Mouse (Mus musculus) forebrain, embryonic 16.5 days (tissue): ENCODE measurements at regions not wholly inside any gene's neighbourhood (a gene's known extent, or its start where the extent isn't known, plus 50 kb on each side); places are given as distances from the start of the nearest gene placed in this dataset.

Experiments
- ATAC-seq: fragments of 200-750 bp; cut with Nextera tagmentation; 2 replicates; pipeline ENCODE4 v1.8.0; 2017; ENCODE audit warnings: mild to moderate bottlenecking, moderate library complexity
- H3K27ac ChIP-seq: fragments of 300-500 bp; sonication (generic); 2 replicates; pipeline ENCODE4 v1.5.1; 2014; ENCODE audit warnings: low read length, control low read depth
- H3K27me3 ChIP-seq: fragments of 300-500 bp; sonication (generic); replicated peaks from 2 replicates; pipeline ENCODE4 v1.6.1; 2014; ENCODE audit warnings: low read length; ENCODE audit not compliant: control insufficient read depth, insufficient read depth
- H3K36me3 ChIP-seq: fragments of 300-500 bp; sonication (generic); 2 replicates; pipeline ENCODE4 v1.6.1; 2014; ENCODE audit not compliant: control insufficient read depth, insufficient read depth
- H3K4me1 ChIP-seq: fragments of 300-500 bp; sonication (generic); replicated peaks from 2 replicates; pipeline ENCODE4 v1.6.1; 2014; ENCODE audit warnings: low read length; ENCODE audit not compliant: control insufficient read depth, insufficient read depth
- H3K4me2 ChIP-seq: fragments of 300-500 bp; sonication (generic); 2 replicates; pipeline ENCODE4 v1.6.1; 2014; ENCODE audit warnings: mild to moderate bottlenecking, low read length, control low read depth
- H3K4me3 ChIP-seq: fragments of 300-500 bp; sonication (generic); replicated peaks from 2 replicates; pipeline ENCODE4 v1.5.1; 2014; ENCODE audit warnings: mild to moderate bottlenecking, low read length, control low read depth
- H3K9ac ChIP-seq: fragments of 300-500 bp; sonication (generic); replicated peaks from 2 replicates; pipeline ENCODE4 v1.6.1; 2014; ENCODE audit warnings: low read depth, low read length, control low read depth
- H3K9me3 ChIP-seq: fragments of 300-500 bp; sonication (generic); 2 replicates; pipeline ENCODE4 v1.6.1; 2016; ENCODE audit warnings: low read length; ENCODE audit not compliant: control insufficient read depth
- WGBS: fragments of 180-500 bp; shearing (Covaris S2); extraction: QIAGEN DNeasy Blood & Tissue Kit; methylation state at CpG from one replicate; pipeline ENCODE4 v1.1.7; 2014; 5-methylcytosine and 5-hydroxymethylcytosine counted together

DNA sequence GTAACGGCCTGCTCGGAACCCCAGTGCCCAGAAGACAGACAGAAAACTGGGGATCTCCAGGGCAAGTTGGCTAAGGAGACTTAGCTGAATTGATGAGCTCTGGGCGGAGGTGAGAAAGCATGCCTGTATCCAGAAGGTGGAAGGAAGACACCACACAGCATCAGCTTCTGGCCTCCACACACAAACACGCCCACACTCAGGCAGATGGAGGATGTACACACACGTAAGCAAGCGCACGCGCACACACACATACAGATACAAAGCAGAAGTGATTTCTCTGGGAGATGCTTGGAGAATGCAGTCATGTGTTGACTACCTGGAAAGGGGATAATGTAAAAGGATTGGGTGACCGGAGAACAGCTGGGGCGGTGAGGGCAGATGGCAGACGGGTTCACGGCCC is 171.2 kb upstream of the Jarid2 start:
- Histone ChIP-seq H3K27me3 (no peaks in the 10 kb centered on the region), H3K27ac (no peak overlapping the region), H3K4me3 (no peak overlapping the region), H3K4me2 (no peak overlapping the region), H3K36me3 (no peaks in the 10 kb centered on the region), H3K4me1 (no peaks in the 10 kb centered on the region), H3K9ac (no peak overlapping the region), H3K9me3 (no peaks in the 10 kb centered on the region)
- no peak for ATAC-seq
- WGBS: 90% methylated on average over 12 of the region's 12 CpGs

DNA sequence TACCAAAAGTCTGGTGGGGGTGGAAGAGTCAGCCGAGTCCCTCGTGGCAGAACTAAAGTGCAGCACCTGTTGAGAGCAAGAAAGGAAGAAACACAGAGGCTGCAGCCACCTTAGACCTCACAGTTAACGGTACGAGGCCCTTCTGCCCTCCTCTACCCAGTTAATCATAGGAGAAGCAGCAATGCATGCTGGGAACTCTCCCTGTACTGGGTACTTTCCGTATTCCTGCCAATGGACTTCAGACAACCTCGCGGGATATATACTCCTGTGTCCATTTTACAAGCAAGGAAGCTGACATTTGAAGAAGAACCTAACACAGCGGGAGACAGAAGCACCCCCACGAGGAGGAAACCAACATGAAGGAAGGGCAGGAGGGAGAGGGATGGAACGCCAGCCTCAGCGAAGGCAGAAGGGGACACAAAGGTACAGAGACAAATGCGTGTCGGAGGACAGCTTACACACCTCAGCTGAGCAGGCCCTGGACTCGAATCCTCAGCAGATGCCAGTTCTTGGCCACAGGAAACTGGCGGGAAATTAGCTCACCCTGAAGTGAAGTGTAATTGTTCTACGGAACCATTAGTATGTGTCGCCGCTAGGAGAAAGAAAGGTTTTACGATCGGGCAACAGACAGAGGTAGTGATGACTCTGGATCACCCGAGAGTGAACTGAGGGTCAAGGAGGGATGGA is 170.6 kb upstream of the Jarid2 start:
- no peak for ATAC-seq
- Histone ChIP-seq H3K9me3 (no peaks in the 10 kb centered on the region), H3K27me3 (no peaks in the 10 kb centered on the region), H3K9ac (no peak overlapping the region), H3K4me3 (no peak overlapping the region), H3K27ac (no peak overlapping the region), H3K36me3 (no peaks in the 10 kb centered on the region), H3K4me2 (no peak overlapping the region), H3K4me1 (no peaks in the 10 kb centered on the region)
- 91% methylated on average over 21 of the region's 21 CpGs for WGBS

DNA sequence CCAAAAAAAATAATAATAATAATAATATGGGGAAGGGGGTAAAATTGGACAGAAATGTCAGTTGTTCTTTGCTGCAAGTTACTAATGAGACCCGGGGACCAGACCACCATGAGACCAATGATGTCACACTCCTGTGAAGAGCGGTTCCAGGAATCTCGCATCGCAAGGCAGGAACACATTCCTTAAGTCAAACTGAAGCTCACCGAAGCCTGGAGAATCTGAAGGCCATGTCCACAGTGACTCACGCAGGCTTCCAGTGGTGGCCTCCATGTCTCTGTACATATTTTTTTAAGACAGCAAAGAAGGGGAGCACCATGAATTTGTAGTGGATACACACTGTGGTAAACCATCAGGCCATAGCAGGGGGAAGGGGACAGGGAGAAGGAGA is 170.1 kb upstream of the Jarid2 start:
- Histone ChIP-seq H3K27ac (no peak overlapping the region), H3K4me2 (no peak overlapping the region), H3K9me3 (no peaks in the 10 kb centered on the region), H3K27me3 (no peaks in the 10 kb centered on the region), H3K4me1 (no peaks in the 10 kb centered on the region), H3K36me3 (no peaks in the 10 kb centered on the region), H3K9ac (no peak overlapping the region), H3K4me3 (no peak overlapping the region)
- 93% methylated on average over 6 of the region's 6 CpGs for WGBS
- no peak for ATAC-seq

DNA sequence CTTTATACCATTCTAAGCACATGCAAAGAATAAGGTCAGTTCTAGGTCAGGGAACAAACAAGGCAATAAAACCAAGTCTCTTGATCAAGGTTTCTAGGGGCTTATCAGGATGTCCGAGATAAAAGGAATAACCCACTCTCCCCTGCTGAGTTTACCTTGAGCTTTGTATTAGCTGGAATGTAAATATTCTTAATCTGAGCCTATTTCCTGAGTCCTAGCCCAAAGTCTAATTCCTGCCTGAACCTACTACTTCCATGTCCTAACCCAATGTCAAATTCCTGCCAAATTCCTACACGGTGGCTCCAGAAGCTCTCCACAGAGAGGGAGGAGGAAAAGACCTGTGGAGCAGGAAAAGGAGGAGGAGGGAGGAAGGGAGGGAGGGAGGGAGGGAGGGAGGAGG is 169.6 kb upstream of the Jarid2 start:
- Histone ChIP-seq H3K4me2 (no peak overlapping the region), H3K27me3 (no peaks in the 10 kb centered on the region), H3K4me1 (no peaks in the 10 kb centered on the region), H3K36me3 (no peaks in the 10 kb centered on the region), H3K9me3 (no peaks in the 10 kb centered on the region), H3K9ac (no peak overlapping the region), H3K27ac (no peak overlapping the region), H3K4me3 (no peak overlapping the region)
- no peak for ATAC-seq
- 56% methylated on average over 2 of the region's 2 CpGs for WGBS

DNA sequence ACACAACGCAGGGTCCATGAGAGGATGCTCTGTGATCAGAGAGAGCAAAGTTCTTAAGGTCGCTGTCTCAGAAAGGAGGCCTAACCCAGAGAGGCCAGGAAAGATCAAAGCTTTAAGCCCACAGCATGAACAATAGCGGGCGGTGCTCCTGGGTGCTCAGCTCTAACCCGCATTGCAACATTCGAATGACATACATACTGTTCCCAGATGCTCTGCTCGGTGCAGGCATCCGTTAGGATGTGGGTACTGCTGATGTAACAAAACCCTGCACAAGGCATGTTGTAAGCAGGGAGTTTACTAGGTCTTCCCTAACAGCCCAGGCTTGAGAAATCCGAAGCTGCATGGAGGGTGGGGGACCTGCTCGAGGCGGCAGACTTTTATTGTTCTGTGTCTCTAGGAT is 164.6 kb upstream of the Jarid2 start:
- H3K4me1 ChIP-seq: no peaks in the 10 kb centered on the region
- ATAC-seq: no peak
- no peak overlapping the region for H3K4me3 ChIP-seq
- no peaks in the 10 kb centered on the region for H3K27me3 ChIP-seq
- WGBS: 35% methylated on average over 11 of the region's 11 CpGs
- no peak overlapping the region for H3K9ac ChIP-seq
- no peaks in the 10 kb centered on the region for H3K36me3 ChIP-seq
- no peaks in the 10 kb centered on the region for H3K9me3 ChIP-seq
- no peak overlapping the region for H3K27ac ChIP-seq
- H3K4me2 ChIP-seq: no peak overlapping the region

DNA sequence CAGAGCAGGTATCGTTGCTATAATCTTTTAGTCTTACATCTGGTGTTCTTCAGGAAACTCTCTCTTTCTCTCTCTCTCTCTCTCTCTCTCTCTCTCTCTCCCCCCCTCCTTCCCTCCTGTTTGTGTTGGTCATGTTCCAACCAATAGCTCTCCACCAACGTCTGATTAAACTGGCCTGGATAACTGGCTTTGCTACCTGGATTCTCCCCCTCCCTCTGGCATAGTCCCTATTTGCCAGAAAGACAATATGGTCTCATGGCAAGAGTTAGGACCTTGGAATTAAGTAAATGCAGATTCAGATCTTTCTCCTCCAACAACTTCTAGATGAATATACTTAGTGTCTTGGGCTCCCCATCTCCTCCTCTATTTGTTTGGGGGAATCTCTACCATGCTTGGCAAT is 161.6 kb upstream of the Jarid2 start:
- Histone ChIP-seq H3K4me1 (no peaks in the 10 kb centered on the region), H3K27ac (no peak overlapping the region), H3K27me3 (no peaks in the 10 kb centered on the region), H3K9ac (no peak overlapping the region), H3K9me3 (no peaks in the 10 kb centered on the region), H3K4me3 (no peak overlapping the region), H3K36me3 (no peaks in the 10 kb centered on the region), H3K4me2 (no peak overlapping the region)
- ATAC-seq: no peak
- 61% methylated on average over 2 of the region's 2 CpGs for WGBS

DNA sequence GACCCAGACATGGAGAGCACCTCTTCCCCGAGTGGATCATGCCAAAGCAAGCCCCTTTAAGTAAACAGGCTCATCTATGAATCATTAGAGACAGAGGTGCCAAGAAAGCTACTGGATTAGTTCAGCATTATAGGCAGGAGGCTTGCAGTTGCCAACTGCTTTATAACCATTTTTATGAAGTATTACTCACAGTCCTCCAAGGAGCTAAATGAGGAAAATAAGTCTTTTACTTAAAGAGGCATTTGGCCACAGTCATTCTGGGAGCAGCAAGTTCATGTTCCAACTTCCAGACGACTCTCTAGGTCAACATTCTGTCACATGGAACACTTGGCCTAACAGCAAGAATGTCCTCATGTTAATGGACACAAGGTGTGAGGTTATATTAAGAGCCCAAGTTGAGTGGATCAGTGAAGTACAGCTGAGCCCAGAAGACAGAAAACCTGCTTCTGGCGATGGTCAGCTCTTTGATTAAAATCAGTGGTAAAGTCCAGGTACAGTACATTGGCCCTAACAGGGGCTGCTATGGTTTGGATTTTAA is 160.0 kb upstream of the Jarid2 start:
- Histone ChIP-seq H3K4me1 (no peaks in the 10 kb centered on the region), H3K4me2 (no peak overlapping the region), H3K4me3 (no peak overlapping the region), H3K9ac (no peak overlapping the region), H3K9me3 (no peaks in the 10 kb centered on the region), H3K27me3 (no peaks in the 10 kb centered on the region), H3K36me3 (no peaks in the 10 kb centered on the region), H3K27ac (no peak overlapping the region)
- ATAC-seq: no peak
- WGBS: 75% methylated on average over 3 of the region's 3 CpGs

DNA sequence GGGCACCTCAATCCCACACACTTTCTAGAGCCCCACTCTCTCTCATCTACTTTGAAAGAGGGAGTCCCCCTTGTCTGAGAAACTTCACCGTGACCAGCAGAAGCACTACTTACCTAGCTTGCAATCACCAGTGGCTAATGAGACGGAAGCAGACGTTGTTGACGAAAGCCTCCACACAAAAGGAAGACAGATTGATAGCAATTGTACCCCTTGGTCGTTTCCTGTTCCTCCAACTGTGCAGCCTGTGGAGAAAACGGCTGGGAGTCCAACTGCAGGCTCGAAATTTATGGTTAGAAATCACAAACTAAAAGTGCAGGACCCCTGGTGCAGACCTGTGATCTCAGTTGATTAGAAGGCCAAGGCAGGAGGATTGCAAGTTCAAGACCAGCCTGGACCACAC is 155.8 kb upstream of the Jarid2 start:
- no peaks in the 10 kb centered on the region for H3K27me3 ChIP-seq
- no peak overlapping the region for H3K4me3 ChIP-seq
- H3K4me2 ChIP-seq: no peak overlapping the region
- 11% methylated on average over 7 of the region's 7 CpGs for WGBS
- H3K36me3 ChIP-seq: no peaks in the 10 kb centered on the region
- ATAC-seq: no peak
- no peak overlapping the region for H3K27ac ChIP-seq
- H3K4me1 ChIP-seq: no peaks in the 10 kb centered on the region
- no peaks in the 10 kb centered on the region for H3K9me3 ChIP-seq
- H3K9ac ChIP-seq: no peak overlapping the region

DNA sequence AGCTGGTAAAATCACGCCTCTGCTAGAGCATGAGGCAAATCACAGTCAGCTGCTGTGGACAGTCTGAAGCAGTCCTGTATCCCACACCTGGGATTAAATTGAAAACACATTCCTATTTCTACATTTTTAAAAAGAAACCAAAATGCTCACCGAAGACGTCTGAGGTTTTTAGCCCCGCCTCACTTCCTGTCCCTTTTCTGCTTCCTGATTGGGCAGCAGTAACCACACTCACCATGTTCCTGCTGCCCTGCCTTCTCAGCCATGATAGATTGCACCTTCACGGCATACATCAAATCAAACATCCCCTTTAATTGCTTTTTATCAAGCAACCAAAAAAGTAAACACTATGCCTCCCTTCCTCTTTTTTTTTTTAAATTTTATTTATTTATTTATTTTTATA is 150.1 kb upstream of the Jarid2 start:
- Histone ChIP-seq H3K27ac (no peak overlapping the region), H3K4me2 (no peak overlapping the region), H3K9me3 (peaks cover 4% of the 10 kb centered on the region), H3K4me3 (no peak overlapping the region), H3K27me3 (no peaks in the 10 kb centered on the region), H3K9ac (no peak overlapping the region), H3K36me3 (no peaks in the 10 kb centered on the region), H3K4me1 (peaks cover 17% of the 10 kb centered on the region)
- ATAC-seq: no peak
- WGBS: 93% methylated on average over 5 of the region's 5 CpGs
